In genomic region chr5:114690633-114691567, GRCm38 (mm10) we compare ENCODE assay signal across 8 mouse cellular contexts. TPM values are rescaled to one million over a fixed set of nuclear protein-coding genes. Genes with fewer than 3 reads are reported as not detected.
DNase-seq lines count a peak whose midpoint lies in the region; ATAC-seq and TF ChIP-seq lines count a peak whose summit lies in the region.

Gltp (minus strand) TSS chr5:114690984.

- TF ChIP-seq POLR2A in bone marrow, adult 2 months (IDR thresholded peaks at IDR 0.05; ENCODE audit: borderline replicate concordance, control insufficient read depth, low read depth, low read length) = peak; percentile 82; the same call in 1 of the 2 replicates

- TF ChIP-seq CTCF in bone marrow, adult 2 months (IDR thresholded peaks at IDR 0.05; ENCODE audit: control insufficient read depth, insufficient read depth, low read length) = peak; percentile 6; the same call in 1 of the 2 replicates

- peak; percentile 93 for ATAC-seq in embryonic facial prominence, embryonic 15.5 days (ENCODE audit: insufficient number of reproducible peaks, low FRiP score, low TSS enrichment, low read depth)
- ATAC-seq in kidney, embryonic 14.5 days (ENCODE audit: low FRiP score, low TSS enrichment) = peak; percentile 95
- peak; percentile 92 for ATAC-seq in limb, embryonic 15.5 days (ENCODE audit: insufficient number of reproducible peaks, low FRiP score, low TSS enrichment, low read depth)

- H3K9me3 ChIP-seq in embryonic facial prominence, embryonic 15.5 days (replicated peaks) = no peaks in the 10 kb centered on the region
- no peaks in the 10 kb centered on the region for H3K9me3 ChIP-seq in kidney, embryonic 14.5 days (ENCODE audit: control insufficient read depth, low read length)
- H3K9me3 ChIP-seq in limb, embryonic 15.5 days = no peaks in the 10 kb centered on the region

- 7% methylated on average over 75 of the region's 75 CpGs for WGBS in bone marrow, adult 2 months
- 3% methylated on average over 70 of the region's 75 CpGs for WGBS in embryonic facial prominence, embryonic 15.5 days
- 4% methylated on average over 72 of the region's 75 CpGs for WGBS in kidney, embryonic 14.5 days
- 7% methylated on average over 48 of the region's 75 CpGs for WGBS in limb, embryonic 15.5 days

- peak within 1 kb of the TSS; percentile 75 for H3K9ac ChIP-seq in embryonic facial prominence, embryonic 15.5 days
- H3K9ac ChIP-seq in kidney, embryonic 14.5 days (ENCODE audit: low read depth, low read length) = peak within 1 kb of the TSS; percentile 74
- peak within 1 kb of the TSS; percentile 61 for H3K9ac ChIP-seq in limb, embryonic 15.5 days

- H3K4me1 ChIP-seq in bone marrow, adult 2 months (ENCODE audit: control insufficient read depth, insufficient read depth, low read length) = peaks cover 4% of the 10 kb centered on the region
- H3K4me1 ChIP-seq in embryonic facial prominence, embryonic 15.5 days = peaks cover 22% of the 10 kb centered on the region
- H3K4me1 ChIP-seq in kidney, embryonic 14.5 days (ENCODE audit: control insufficient read depth, insufficient read depth, low read length) = peaks cover 7% of the 10 kb centered on the region
- peaks cover 21% of the 10 kb centered on the region for H3K4me1 ChIP-seq in limb, embryonic 15.5 days

- H3K27me3 ChIP-seq in embryonic facial prominence, embryonic 15.5 days = no peaks in the 10 kb centered on the region
- H3K27me3 ChIP-seq in kidney, embryonic 14.5 days (ENCODE audit: control insufficient read depth, insufficient read depth, low read length) = no peaks in the 10 kb centered on the region
- H3K27me3 ChIP-seq in limb, embryonic 15.5 days = no peaks in the 10 kb centered on the region; the same call in 1 of the 2 replicates

- peak; percentile 91 for DNase-seq in 3T3-L1 (ENCODE audit: low read depth, low spot score)
- peak; percentile 87 to 89 for DNase-seq in heart, adult 9 months (ENCODE audit: low spot score in 2 of 2)
- DNase-seq in monocyte, adult 2 months (ENCODE audit: low read depth in 1 of 2, low spot score in 2 of 2) = peak; percentile 71 to 83
- peak; percentile 95 to 96 for DNase-seq in spleen, postnatal 36 days (ENCODE audit: low spot score in 2 of 2)

- peak within 1 kb of the TSS; percentile 91 for H3K4me3 ChIP-seq in bone marrow, adult 2 months (replicated peaks; ENCODE audit: control insufficient read depth, low read depth, low read length)
- H3K4me3 ChIP-seq in embryonic facial prominence, embryonic 15.5 days (replicated peaks) = peak within 1 kb of the TSS; percentile 85
- peak within 1 kb of the TSS; percentile 81 for H3K4me3 ChIP-seq in kidney, embryonic 14.5 days (ENCODE audit: low read length)
- peak within 1 kb of the TSS; percentile 80 for H3K4me3 ChIP-seq in limb, embryonic 15.5 days

- H3K36me3 ChIP-seq in embryonic facial prominence, embryonic 15.5 days = no peaks in the 10 kb centered on the region
- H3K36me3 ChIP-seq in kidney, embryonic 14.5 days (ENCODE audit: control insufficient read depth, insufficient read depth, low read length) = no peaks in the 10 kb centered on the region
- H3K36me3 ChIP-seq in limb, embryonic 15.5 days = no peaks in the 10 kb centered on the region

- peak within 1 kb of the TSS; percentile 82 for H3K4me2 ChIP-seq in embryonic facial prominence, embryonic 15.5 days (replicated peaks)
- H3K4me2 ChIP-seq in kidney, embryonic 14.5 days (replicated peaks; ENCODE audit: low read depth, low read length) = peak within 1 kb of the TSS; percentile 97
- peak within 1 kb of the TSS; percentile 81 for H3K4me2 ChIP-seq in limb, embryonic 15.5 days

- H3K27ac ChIP-seq in bone marrow, adult 2 months (ENCODE audit: control insufficient read depth, insufficient read depth, low read depth, low read length, poor library complexity) = peak within 1 kb of the TSS; percentile 69
- peak within 1 kb of the TSS; percentile 78 for H3K27ac ChIP-seq in embryonic facial prominence, embryonic 15.5 days (replicated peaks)
- 0 out of 2 replicates have a peak within 1 kb of the TSS, but pooled peaks have one; percentile 24 for H3K27ac ChIP-seq in kidney, embryonic 14.5 days (ENCODE audit: low read depth, low read length)
- peak within 1 kb of the TSS; percentile 69 for H3K27ac ChIP-seq in limb, embryonic 15.5 days

RNA-seq across cellular contexts. Expression of gene Gltp, which starts in this region (rescaled TPM):
- polyA plus RNA-seq in bone marrow, adult 2 months (2011; ENCODE audit: insufficient read depth, insufficient read length, low replicate concordance, missing spikeins) = 28.3 and 33.5 TPM in 2 replicates
- 287 and 358 TPM in 2 replicates for polyA plus RNA-seq in embryonic facial prominence, embryonic 15.5 days (2015; fragmentation: Nextera tagmentation; extraction: Ambion mirVana)
- 42.6 and 64.5 TPM in 2 replicates for polyA plus RNA-seq in kidney, embryonic 14.5 days (2014; fragmentation: Nextera tagmentation; extraction: Ambion mirVana)
- 688 and 696 TPM in 2 replicates for polyA plus RNA-seq in limb, embryonic 15.5 days (2015; fragmentation: Nextera tagmentation; extraction: Ambion mirVana)

Comparison
In these comparisons a context has a peak if more than half of its experiments do, and no peak if none do; other contexts are left out.
1. Peak in every context shown above with its lines: DNase-seq, ATAC-seq, H3K4me3 ChIP-seq and H3K27ac ChIP-seq.
2. H3K27ac ChIP-seq: peak in every context shown above with its lines; median percentile 78 in embryonic facial prominence, embryonic 15.5 days; 69 in bone marrow, adult 2 months; 69 in limb, embryonic 15.5 days; 24 in kidney, embryonic 14.5 days.